19 mouse cellular contexts compared by ENCODE assay signal in the genomic region with DNA sequence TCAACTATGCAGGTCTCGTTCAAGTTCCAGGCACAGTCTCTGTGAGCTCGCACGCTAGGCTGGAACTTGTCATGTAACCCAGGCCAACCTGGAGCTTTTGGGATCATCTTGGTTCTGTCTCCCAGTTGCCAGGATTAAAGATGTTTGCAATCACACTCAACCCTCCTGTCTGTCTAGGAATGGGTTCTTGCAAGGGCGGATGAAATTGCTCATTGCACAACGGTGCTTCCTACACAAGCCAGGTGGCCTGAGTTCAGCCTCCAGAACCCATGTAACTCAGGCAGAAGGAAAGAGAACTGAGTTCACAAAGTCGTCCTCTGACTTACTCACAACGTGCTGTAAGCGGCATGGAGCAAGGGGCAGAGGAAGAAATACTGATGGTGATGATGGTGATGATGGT. TPM values are rescaled to one million over a fixed set of nuclear protein-coding genes. Genes with fewer than 3 reads are reported as not detected.
DNase-seq lines count a peak whose midpoint lies in the region.
"Had no signal": no experiment of that assay in that cellular context is flagged by ENCODE, and none has a peak within 500 bp of the region (broad histone marks: within the 10 kb centered on the region; RNA-seq: fewer than 3 reads in every experiment).

No protein-coding gene starts in this region.

- peak; percentile 19 for DNase-seq in adrenal gland, postnatal 10 days
- no peak for DNase-seq in adrenal gland, postnatal 4 days (ENCODE audit: low spot score in 2 of 2)
- DNase-seq in lung, postnatal 25 days (ENCODE audit: low spot score): peak; percentile 52
- no peak for DNase-seq in lung, postnatal 4 days
- peak; percentile 62 for DNase-seq in NIH3T3 (ENCODE audit: low read depth)
- DNase-seq in fat pad, adult 2 months (ENCODE audit: extremely low read depth, low read depth, low spot score): peak; percentile 91
- DNase-seq in thymus, postnatal 14 days: no peak
- DNase-seq in liver: no peak
- DNase-seq: adrenal gland, adult 2 months; adrenal gland, postnatal 14 days; adrenal gland, postnatal 36 days; B cell, adult 2 months; cerebellum, adult 11 months; cerebellum, adult 18-20 months; cerebellum, adult 8-10 months; cerebellum, adult 9-11 months; cerebellum, postnatal 14 days had no signal

RNA-seq across cellular contexts. Expression of a gene that starts 12.4 kb away (rescaled TPM):
- 100 to 1,000 TPM in 1 of 2 experiments, 10 to 100 TPM in 1; 87.4 to 223 TPM for total RNA-seq in adrenal gland, postnatal 10 days (2021)
- 100 to 1,000 TPM in 1 of 2 experiments, 1 to 10 TPM in 1; 4.4 to 139 TPM for total RNA-seq in adrenal gland, postnatal 4 days (2021)
- total RNA-seq: CH12.LX, G1E had no signal

RNA-seq across cellular contexts. Expression of a gene that starts 24.9 kb away (rescaled TPM):
- total RNA-seq in adrenal gland, postnatal 10 days (2021): 100 to 1,000 TPM; 167 to 428 TPM
- 100 to 1,000 TPM in 1 of 2 experiments, 1 to 10 TPM in 1; 4.4 to 173 TPM for total RNA-seq in adrenal gland, postnatal 4 days (2021)
- total RNA-seq: CH12.LX had no signal

RNA-seq across cellular contexts. Expression of a gene that starts 31.9 kb away (rescaled TPM):
- total RNA-seq in adrenal gland, postnatal 10 days (2021): 100 to 1,000 TPM in 1 of 2 experiments, 10 to 100 TPM in 1; 52.9 to 125 TPM
- 10 to 100 TPM in 1 of 2 experiments, 1 to 10 TPM in 1; 1.3 to 58.7 TPM for total RNA-seq in adrenal gland, postnatal 4 days (2021)
- total RNA-seq: CH12.LX, G1E had no signal

RNA-seq across cellular contexts. Expression of a gene that starts 32.1 kb away (rescaled TPM):
- 10 to 100 TPM; 11.1 to 11.6 TPM for total RNA-seq in adrenal gland, postnatal 10 days (2021)
- 10 to 100 TPM in 1 of 2 experiments, 1 to 10 TPM in 1; 3.8 to 12.1 TPM for total RNA-seq in adrenal gland, postnatal 4 days (2021)

RNA-seq across cellular contexts. Expression of a gene that starts 40.0 kb away (rescaled TPM):
- 10 to 100 TPM in 1 of 2 experiments, 1 to 10 TPM in 1; 8.5 to 13.9 TPM for total RNA-seq in adrenal gland, postnatal 10 days (2021)
- total RNA-seq in adrenal gland, postnatal 4 days (2021): 10 to 100 TPM; 12.4 to 13.8 TPM

Comparison
In these comparisons a context has a peak if more than half of its experiments do, and no peak if none do; other contexts are left out.
1. DNase-seq: peak in adrenal gland, postnatal 10 days (single experiment), lung, postnatal 25 days (single experiment), NIH3T3 (single experiment) and fat pad, adult 2 months (single experiment); none in adrenal gland, postnatal 4 days (0 of 2), lung, postnatal 4 days (0 of 2), thymus, postnatal 14 days (single experiment) and liver (single experiment).